Mouse (Mus musculus): ENCODE data around the gene Prune1.

DNA sequence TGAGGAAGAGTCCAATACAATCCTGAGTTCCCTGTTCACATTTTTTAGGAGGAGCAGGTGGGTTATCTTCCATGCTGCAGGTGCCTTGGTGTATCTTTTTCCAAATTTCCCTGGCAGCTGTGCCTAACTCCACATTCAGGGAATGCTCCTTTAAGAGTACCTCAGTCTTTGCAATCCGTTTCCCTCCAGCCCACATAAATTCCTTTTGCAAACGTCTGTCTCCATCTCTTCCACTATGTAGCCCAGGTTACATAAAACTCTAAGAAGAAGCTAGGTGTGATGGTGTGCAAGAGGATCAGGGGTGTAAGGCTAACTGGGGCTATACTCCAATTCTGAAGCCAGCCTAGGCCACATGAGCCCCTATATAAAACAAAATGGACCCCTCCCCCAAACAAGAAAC lies 38.8 kb downstream of the Prune1 start:
- TF ChIP-seq CTCF (conservative IDR thresholded peaks at IDR 0.05; ENCODE audit: low read length) (no peak), POU5F1 (IDR thresholded peaks at IDR 0.05; ENCODE audit: borderline replicate concordance, low read length) (no peak), NANOG (IDR thresholded peaks at IDR 0.05; ENCODE audit: borderline replicate concordance, low read length) (no peak)

Data from E14TG2a.4 (cell line).